Mouse (Mus musculus) hindbrain, embryonic 10.5 days (tissue): ENCODE results near the gene Dedd2. TPM values are rescaled to one million over a fixed set of nuclear protein-coding genes. Genes with fewer than 3 reads are reported as not detected.
A peak's percentile ranks its signal among the peaks of the same experiment; 100 is the strongest.

ENCODE experiments used
- DNase-seq: peaks from one replicate; pipeline ENCODE4 v3.0.0-alpha.2; 2017; ENCODE audit warnings: low spot score
- H3K27ac ChIP-seq: fragments of 300-500 bp; sonication (generic); 2 replicates; pipeline ENCODE4 v1.5.1; 2016; ENCODE audit warnings: mild to moderate bottlenecking, moderate library complexity
- H3K27me3 ChIP-seq: fragments of 300-500 bp; sonication (generic); 2 replicates; pipeline ENCODE4 v1.6.1; 2016; ENCODE audit warnings: mild to moderate bottlenecking; ENCODE audit not compliant: poor library complexity, insufficient read depth, severe bottlenecking
- H3K36me3 ChIP-seq: fragments of 300-500 bp; sonication (generic); 2 replicates; pipeline ENCODE4 v1.6.1; 2016; ENCODE audit warnings: mild to moderate bottlenecking, moderate library complexity
- H3K4me1 ChIP-seq: fragments of 300-500 bp; sonication (generic); replicated peaks from 2 replicates; pipeline ENCODE4 v1.6.1; 2016; ENCODE audit warnings: mild to moderate bottlenecking
- H3K4me3 ChIP-seq: fragments of 300-500 bp; sonication (generic); 2 replicates; pipeline ENCODE4 v1.5.1; 2016; ENCODE audit warnings: mild to moderate bottlenecking, moderate library complexity
- H3K9me3 ChIP-seq: fragments of 300-500 bp; sonication (generic); 2 replicates; pipeline ENCODE4 v1.6.1; 2016; ENCODE audit warnings: mild to moderate bottlenecking, moderate library complexity
- WGBS: fragments of 180-500 bp; shearing (Covaris S2); methylation state at CpG from one replicate; pipeline ENCODE4 v1.1.7; 2016; 5-methylcytosine and 5-hydroxymethylcytosine counted together
- polyA plus RNA-seq: library from polyadenylated mRNA; unstranded; fragments of >200 nt; fragmentation: Nextera tagmentation; extraction: Ambion mirVana; gene quantifications from 2 replicates; pipeline ENCODE4 v1.2.1, GENCODE M21; 2016

The Dedd2 gene
- polyA plus RNA-seq, 1 experiment from 2014 or later: 11.2 TPM

GRCm38 (mm10) chr7:25178787-25179605 lies 41.4 kb downstream of the Dedd2 start:
- Histone ChIP-seq H3K36me3 (no peaks in the 10 kb centered on the region), H3K9me3 (no peaks in the 10 kb centered on the region), H3K27ac (peak overlapping the region; percentile 92), H3K4me1 (peaks cover 76% of the 10 kb centered on the region), H3K27me3 (peaks cover 92% of the 10 kb centered on the region), H3K4me3 (peak overlapping the region; percentile 71)
- peak; percentile 47 for DNase-seq
- under 1% methylated on average over 56 of the region's 56 CpGs for WGBS

- H3K9me3 ChIP-seq: no peaks in the 10 kb centered on the region
- no peak for DNase-seq
- WGBS: 2% methylated on average over 17 of the region's 17 CpGs
- peaks cover 85% of the 10 kb centered on the region for H3K27me3 ChIP-seq
- peaks cover 83% of the 10 kb centered on the region for H3K4me1 ChIP-seq
- peak overlapping the region; percentile 71 for H3K4me3 ChIP-seq
- H3K36me3 ChIP-seq: no peaks in the 10 kb centered on the region
- H3K27ac ChIP-seq: peak overlapping the region; percentile 92
Observed at GRCm38 (mm10) chr7:25178317-25178716, 42.1 kb downstream of the Dedd2 start.

- Histone ChIP-seq H3K36me3 (no peaks in the 10 kb centered on the region), H3K4me1 (peaks cover 83% of the 10 kb centered on the region), H3K4me3 (no peak overlapping the region), H3K9me3 (no peaks in the 10 kb centered on the region), H3K27ac (peak overlapping the region; percentile 75), H3K27me3 (peaks cover 59% of the 10 kb centered on the region)
- DNase-seq: no peak
- 62% methylated on average over 11 of the region's 11 CpGs for WGBS
Observed at GRCm38 (mm10) chr7:25174343-25174742, 46.1 kb downstream of the Dedd2 start.

GRCm38 (mm10) chr7:25172669-25173068 lies 47.7 kb downstream of the Dedd2 start:
- peaks cover 47% of the 10 kb centered on the region for H3K27me3 ChIP-seq
- 0 out of 2 replicates have a peak overlapping the region, but pooled peaks have one; percentile 3 for H3K4me3 ChIP-seq
- WGBS: 27% methylated on average over 5 of the region's 5 CpGs
- no peaks in the 10 kb centered on the region for H3K36me3 ChIP-seq
- H3K4me1 ChIP-seq: peaks cover 69% of the 10 kb centered on the region
- H3K27ac ChIP-seq: peak overlapping the region; percentile 75
- H3K9me3 ChIP-seq: no peaks in the 10 kb centered on the region
- DNase-seq: peak; percentile 61

GRCm38 (mm10) chr7:25170583-25170982 lies 49.8 kb downstream of the Dedd2 start:
- Histone ChIP-seq H3K27me3 (peaks cover 31% of the 10 kb centered on the region), H3K4me3 (no peak overlapping the region), H3K9me3 (no peaks in the 10 kb centered on the region), H3K4me1 (peaks cover 51% of the 10 kb centered on the region), H3K36me3 (no peaks in the 10 kb centered on the region), H3K27ac (no peak overlapping the region)
- WGBS: 43% methylated on average over 3 of the region's 3 CpGs
- DNase-seq: no peak

- Histone ChIP-seq H3K9me3 (no peaks in the 10 kb centered on the region), H3K4me3 (no peak overlapping the region), H3K36me3 (no peaks in the 10 kb centered on the region), H3K27ac (no peak overlapping the region), H3K4me1 (peaks cover 28% of the 10 kb centered on the region), H3K27me3 (peaks cover 41% of the 10 kb centered on the region; the same call in 1 of the 2 replicates)
- 84% methylated on average over 5 of the region's 5 CpGs for WGBS
- DNase-seq: no peak
Observed at GRCm38 (mm10) chr7:25166106-25166505, 54.3 kb downstream of the Dedd2 start.

GRCm38 (mm10) chr7:25156158-25156648 lies 64.2 kb downstream of the Dedd2 start:
- Histone ChIP-seq H3K27me3 (peaks cover 61% of the 10 kb centered on the region), H3K4me1 (peaks cover 59% of the 10 kb centered on the region), H3K9me3 (no peaks in the 10 kb centered on the region), H3K27ac (peak overlapping the region; percentile 91), H3K4me3 (peak overlapping the region; percentile 46; the same call in 1 of the 2 replicates), H3K36me3 (no peaks in the 10 kb centered on the region)
- DNase-seq: no peak
- whole genome bisulfite sequencing: 31% methylated on average over 14 of the region's 14 CpGs

GRCm38 (mm10) chr7:25155469-25156157 lies 64.8 kb downstream of the Dedd2 start:
- no peaks in the 10 kb centered on the region for H3K36me3 ChIP-seq
- peak overlapping the region; percentile 91 for H3K27ac ChIP-seq
- H3K27me3 ChIP-seq: peaks cover 65% of the 10 kb centered on the region
- WGBS: 9% methylated on average over 17 of the region's 17 CpGs
- peaks cover 65% of the 10 kb centered on the region for H3K4me1 ChIP-seq
- H3K9me3 ChIP-seq: no peaks in the 10 kb centered on the region
- H3K4me3 ChIP-seq: peak overlapping the region; percentile 46
- DNase-seq: no peak

- Histone ChIP-seq H3K4me3 (peak overlapping the region; percentile 46), H3K4me1 (peaks cover 75% of the 10 kb centered on the region), H3K9me3 (no peaks in the 10 kb centered on the region), H3K27ac (peak overlapping the region; percentile 91), H3K36me3 (no peaks in the 10 kb centered on the region), H3K27me3 (peaks cover 74% of the 10 kb centered on the region)
- DNase-seq: no peak
- WGBS: 74% methylated on average over 4 of the region's 4 CpGs
Observed at GRCm38 (mm10) chr7:25154648-25155047, 65.8 kb downstream of the Dedd2 start.

- peaks cover 79% of the 10 kb centered on the region for H3K27me3 ChIP-seq
- H3K36me3 ChIP-seq: no peaks in the 10 kb centered on the region
- H3K27ac ChIP-seq: peak overlapping the region; percentile 91
- H3K4me1 ChIP-seq: peaks cover 83% of the 10 kb centered on the region
- WGBS: 49% methylated on average over 7 of the region's 7 CpGs
- no peaks in the 10 kb centered on the region for H3K9me3 ChIP-seq
- DNase-seq: no peak
- peak overlapping the region; percentile 46 for H3K4me3 ChIP-seq
Observed at GRCm38 (mm10) chr7:25153841-25154240, 66.6 kb downstream of the Dedd2 start.

GRCm38 (mm10) chr7:25151916-25152556 lies 68.4 kb downstream of the Dedd2 start:
- Histone ChIP-seq H3K4me1 (peaks cover 94% of the 10 kb centered on the region), H3K27ac (peak overlapping the region; percentile 91), H3K36me3 (no peaks in the 10 kb centered on the region), H3K4me3 (peak overlapping the region; percentile 46), H3K9me3 (no peaks in the 10 kb centered on the region), H3K27me3 (peaks cover 87% of the 10 kb centered on the region)
- WGBS: 38% methylated on average over 10 of the region's 10 CpGs
- no peak for DNase-seq

- H3K9me3 ChIP-seq: no peaks in the 10 kb centered on the region
- under 1% methylated on average over 7 of the region's 7 CpGs for WGBS
- peaks cover 84% of the 10 kb centered on the region for H3K4me1 ChIP-seq
- H3K4me3 ChIP-seq: peak overlapping the region; percentile 46
- H3K27ac ChIP-seq: peak overlapping the region; percentile 91
- H3K27me3 ChIP-seq: peaks cover 83% of the 10 kb centered on the region
- H3K36me3 ChIP-seq: no peaks in the 10 kb centered on the region
- DNase-seq: peak; percentile 88
Observed at GRCm38 (mm10) chr7:25151009-25151408, 69.4 kb downstream of the Dedd2 start.
